Mouse (Mus musculus) E14TG2a.4 (cell line): ENCODE results near the gene Ust.

ENCODE experiments used
- H3K27me3 ChIP-seq: 2 replicates; pipeline ENCODE4 v1.6.1; 2014; ENCODE audit warnings: low read length, control low read depth; ENCODE audit not compliant: insufficient read depth
- H3K36me3 ChIP-seq: 2 replicates; pipeline ENCODE4 v1.6.1; 2014; ENCODE audit warnings: low read length, control low read depth; ENCODE audit not compliant: insufficient read depth
- H3K4me1 ChIP-seq: replicated peaks from 2 replicates; pipeline ENCODE4 v1.6.1; 2014; ENCODE audit warnings: low read depth, low read length, control low read depth
- H3K4me3 ChIP-seq: replicated peaks from 2 replicates; pipeline ENCODE4 v1.5.1; 2014; ENCODE audit warnings: mild to moderate bottlenecking, low read length
- H3K9me3 ChIP-seq: 2 replicates; pipeline ENCODE4 v1.6.1; 2014; ENCODE audit warnings: low read length, control low read depth
- CTCF ChIP-seq: conservative IDR thresholded peaks from 2 replicates; pipeline ENCODE4 v1.5.1; 2014; ENCODE audit warnings: low read length
- NANOG ChIP-seq: IDR thresholded peaks from 2 replicates; pipeline ENCODE4 v1.6.1; 2014; ENCODE audit warnings: borderline replicate concordance, low read length, mixed read lengths
- POU5F1 ChIP-seq: IDR thresholded peaks from 2 replicates; pipeline ENCODE4 v1.6.1; 2014; ENCODE audit warnings: low read length, borderline replicate concordance

The Ust gene

DNA sequence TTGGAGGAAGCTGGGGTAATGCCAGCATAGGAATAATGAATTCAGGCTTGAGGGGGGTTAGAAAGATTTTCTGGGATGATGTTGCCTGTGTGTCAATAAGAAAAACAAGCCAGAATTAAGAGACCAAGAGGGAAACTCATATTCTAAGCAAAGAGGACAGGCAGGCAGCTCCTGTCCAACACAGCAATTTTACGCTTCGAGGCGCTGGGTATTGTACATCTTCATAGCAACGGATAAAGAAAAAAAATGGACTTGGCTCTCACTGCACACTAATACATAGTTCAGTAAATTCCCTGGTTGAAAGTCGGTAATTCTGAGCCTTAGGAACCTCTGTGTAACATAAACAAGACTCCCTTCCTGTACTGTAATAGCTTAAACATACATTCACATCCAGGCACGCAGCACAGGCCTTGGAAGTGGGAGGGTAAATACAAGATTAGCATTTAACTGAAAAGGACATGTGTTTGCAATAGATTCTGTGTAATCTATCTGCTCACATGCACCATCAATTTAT is 99.1 kb downstream of the Ust start:
- H3K4me1 ChIP-seq = no peaks in the 10 kb centered on the region
- TF ChIP-seq NANOG (no peak), POU5F1 (no peak), CTCF (no peak)
- H3K36me3 ChIP-seq = no peaks in the 10 kb centered on the region
- H3K4me3 ChIP-seq = no peak overlapping the region
- no peaks in the 10 kb centered on the region for H3K9me3 ChIP-seq
- H3K27me3 ChIP-seq = no peaks in the 10 kb centered on the region

DNA sequence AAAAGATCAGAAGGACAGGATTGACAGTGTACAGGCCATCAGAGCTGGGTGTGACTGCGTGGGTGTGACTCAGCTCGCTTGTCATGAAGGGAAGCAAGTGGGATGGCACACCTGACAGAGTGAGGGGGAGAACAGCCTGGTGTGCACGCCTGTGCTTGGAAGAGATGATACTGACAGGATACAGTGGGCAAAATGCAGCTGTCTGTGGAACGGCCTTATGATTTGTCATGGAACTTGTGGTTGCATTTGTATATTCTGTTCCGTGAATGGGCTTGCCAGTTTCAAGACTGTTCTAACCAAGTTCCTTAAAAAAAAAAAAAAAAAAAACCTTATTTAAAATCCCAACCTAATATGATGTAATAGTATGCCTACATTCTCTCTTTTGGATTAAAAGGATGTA is 103.2 kb downstream of the Ust start:
- Histone ChIP-seq H3K4me3 (no peak overlapping the region), H3K27me3 (no peaks in the 10 kb centered on the region), H3K9me3 (no peaks in the 10 kb centered on the region), H3K36me3 (no peaks in the 10 kb centered on the region), H3K4me1 (no peaks in the 10 kb centered on the region)
- TF ChIP-seq NANOG (no peak), CTCF (no peak), POU5F1 (no peak)

DNA sequence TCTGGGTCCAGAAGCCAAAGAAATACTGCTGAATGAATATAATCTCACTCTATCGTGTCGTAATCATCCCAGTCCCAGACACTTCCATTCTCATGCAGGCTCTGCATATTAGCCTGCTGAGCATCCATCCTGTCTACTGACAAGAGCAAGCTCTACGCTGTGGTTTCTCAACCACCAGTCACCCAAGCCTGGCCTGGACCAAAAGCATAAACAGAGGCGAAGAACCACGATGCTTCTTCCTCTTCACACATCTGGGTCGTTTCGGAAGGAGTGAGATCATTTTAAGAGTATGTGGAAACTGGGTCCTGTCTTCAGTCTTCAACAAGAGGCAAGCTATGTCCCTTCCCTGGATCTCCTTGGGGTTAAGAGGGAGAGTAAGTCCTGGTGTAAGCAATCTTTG is 103.6 kb downstream of the Ust start:
- no peaks in the 10 kb centered on the region for H3K36me3 ChIP-seq
- no peaks in the 10 kb centered on the region for H3K27me3 ChIP-seq
- no peak overlapping the region for H3K4me3 ChIP-seq
- H3K4me1 ChIP-seq = no peaks in the 10 kb centered on the region
- TF ChIP-seq POU5F1 (no peak), CTCF (no peak), NANOG (no peak)
- H3K9me3 ChIP-seq = no peaks in the 10 kb centered on the region

DNA sequence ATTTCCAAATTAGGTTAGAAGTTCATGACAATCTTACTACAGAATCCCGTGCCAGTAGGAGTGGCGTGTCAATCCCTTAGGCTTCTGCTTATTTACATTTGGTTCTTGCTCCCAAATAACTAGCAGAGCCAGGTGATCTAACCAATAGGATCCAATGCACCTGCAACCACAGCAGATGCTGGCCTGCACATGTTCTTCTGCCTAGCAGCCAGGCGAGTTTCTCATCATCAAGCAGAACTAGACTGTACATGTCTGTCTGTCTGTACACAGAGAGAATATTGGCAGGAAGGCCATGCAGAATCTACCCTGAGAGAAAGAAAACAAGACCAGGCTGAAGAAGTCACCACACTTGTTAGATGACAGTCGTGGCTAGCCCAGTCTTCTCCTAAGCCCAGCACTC is 113.5 kb downstream of the Ust start:
- no peak for TF ChIP-seq NANOG
- TF ChIP-seq POU5F1 = no peak
- TF ChIP-seq CTCF = no peak
- Histone ChIP-seq H3K27me3 (no peaks in the 10 kb centered on the region), H3K36me3 (no peaks in the 10 kb centered on the region), H3K4me1 (no peaks in the 10 kb centered on the region), H3K4me3 (no peak overlapping the region), H3K9me3 (peaks cover 7% of the 10 kb centered on the region)

DNA sequence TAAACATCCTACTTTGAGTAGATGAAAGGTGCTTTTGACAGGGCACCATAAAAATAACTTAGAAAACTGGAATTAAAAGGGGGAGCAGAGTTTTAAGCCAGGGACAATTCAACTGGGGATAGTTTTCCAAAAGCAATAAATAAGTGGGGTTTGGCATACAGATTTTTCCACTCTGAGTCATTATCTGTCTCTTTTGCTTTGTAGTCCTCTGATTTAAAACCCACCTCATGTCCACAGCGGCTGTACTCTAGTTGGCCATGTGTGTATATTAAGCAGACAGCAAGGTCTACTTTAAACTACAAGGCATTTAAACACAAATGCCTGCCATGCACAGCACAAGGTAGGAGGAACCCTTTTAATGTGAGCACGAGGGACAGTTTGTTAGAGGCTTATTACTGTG is 126.4 kb downstream of the Ust start:
- Histone ChIP-seq H3K9me3 (peaks cover 20% of the 10 kb centered on the region), H3K4me3 (no peak overlapping the region), H3K36me3 (no peaks in the 10 kb centered on the region), H3K27me3 (no peaks in the 10 kb centered on the region), H3K4me1 (no peaks in the 10 kb centered on the region)
- TF ChIP-seq NANOG = no peak
- no peak for TF ChIP-seq CTCF
- no peak for TF ChIP-seq POU5F1

DNA sequence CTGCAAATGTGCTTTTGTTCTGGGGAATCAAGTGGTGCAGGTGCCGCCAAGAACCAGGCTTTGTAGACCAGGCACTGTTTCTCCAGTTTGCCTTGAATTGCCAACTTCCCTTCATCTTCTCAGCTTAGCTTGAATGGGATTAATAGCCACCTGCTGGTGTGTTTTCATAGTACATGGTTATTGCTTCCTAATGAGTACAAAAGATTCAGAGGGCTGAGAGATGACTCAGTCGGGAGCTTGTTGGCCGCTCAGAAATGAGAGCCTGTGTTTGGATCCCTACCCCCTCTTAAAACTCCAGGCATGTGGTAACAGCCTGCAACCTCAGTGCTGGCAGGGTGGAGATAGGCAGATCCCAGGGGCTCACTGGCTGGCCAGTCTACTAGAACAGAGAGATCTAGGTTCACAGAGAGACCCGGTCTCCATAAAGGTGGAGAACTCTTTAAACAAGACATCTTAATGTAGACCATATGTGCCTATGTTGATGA is 127.3 kb downstream of the Ust start:
- Histone ChIP-seq H3K9me3 (peaks cover 10% of the 10 kb centered on the region), H3K4me3 (no peak overlapping the region), H3K4me1 (no peaks in the 10 kb centered on the region), H3K36me3 (no peaks in the 10 kb centered on the region), H3K27me3 (no peaks in the 10 kb centered on the region)
- TF ChIP-seq CTCF = no peak
- no peak for TF ChIP-seq POU5F1
- no peak for TF ChIP-seq NANOG

DNA sequence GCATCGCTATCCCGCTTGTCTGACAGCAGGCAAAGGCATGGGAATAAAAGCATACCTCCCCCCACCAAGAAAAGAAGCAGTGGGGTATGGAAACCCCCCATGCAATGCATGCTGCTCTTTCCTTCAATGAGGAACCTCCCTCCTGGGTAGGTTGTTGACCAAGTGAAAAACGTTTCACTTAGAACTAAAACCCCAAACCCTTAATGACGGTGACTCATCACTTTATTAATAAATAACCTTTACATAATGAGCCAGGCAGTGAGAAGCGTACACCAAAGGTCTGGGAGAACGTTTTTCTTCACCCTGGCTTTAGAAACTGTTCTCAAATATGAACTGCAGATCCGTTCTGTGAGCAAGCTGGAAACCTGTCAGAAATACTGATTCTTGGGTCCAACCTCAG is 130.4 kb downstream of the Ust start:
- H3K36me3 ChIP-seq = no peaks in the 10 kb centered on the region
- H3K9me3 ChIP-seq = no peaks in the 10 kb centered on the region
- no peaks in the 10 kb centered on the region for H3K27me3 ChIP-seq
- no peak overlapping the region for H3K4me3 ChIP-seq
- no peak for TF ChIP-seq CTCF
- no peak for TF ChIP-seq NANOG
- no peak for TF ChIP-seq POU5F1
- no peaks in the 10 kb centered on the region for H3K4me1 ChIP-seq

DNA sequence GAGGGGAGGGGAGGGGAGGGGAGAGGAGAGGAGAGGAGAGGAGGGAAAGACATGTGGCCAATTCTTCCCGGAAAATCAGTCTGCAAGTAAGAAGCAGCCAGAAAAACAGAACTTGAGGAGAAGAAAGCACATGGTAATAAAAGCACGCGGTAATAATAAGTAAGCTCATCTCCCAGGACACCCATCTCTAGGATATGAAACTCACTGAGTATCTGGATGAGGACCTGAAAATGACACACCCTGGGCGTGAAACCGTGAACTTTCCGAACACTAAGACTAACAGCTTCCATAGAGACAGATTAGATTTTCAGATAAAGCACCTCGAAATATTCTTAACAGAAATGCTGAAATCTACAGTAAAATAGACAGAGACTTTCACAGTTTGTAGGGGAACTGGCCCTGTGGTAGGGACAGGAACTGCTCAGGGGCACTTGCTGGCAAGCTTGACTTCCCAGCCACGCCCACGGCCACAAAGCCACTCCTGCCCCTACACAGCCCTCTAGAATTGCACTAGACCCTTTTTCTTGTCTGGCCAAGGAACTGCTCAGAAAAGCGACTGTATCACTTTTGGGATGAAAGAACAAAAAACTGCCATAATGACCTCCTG is 148.6 kb downstream of the Ust start:
- H3K9me3 ChIP-seq = no peaks in the 10 kb centered on the region
- H3K36me3 ChIP-seq = no peaks in the 10 kb centered on the region
- H3K4me1 ChIP-seq = peaks cover 22% of the 10 kb centered on the region
- TF ChIP-seq NANOG = no peak
- no peak for TF ChIP-seq CTCF
- no peak for TF ChIP-seq POU5F1
- H3K27me3 ChIP-seq = no peaks in the 10 kb centered on the region
- H3K4me3 ChIP-seq = no peak overlapping the region

DNA sequence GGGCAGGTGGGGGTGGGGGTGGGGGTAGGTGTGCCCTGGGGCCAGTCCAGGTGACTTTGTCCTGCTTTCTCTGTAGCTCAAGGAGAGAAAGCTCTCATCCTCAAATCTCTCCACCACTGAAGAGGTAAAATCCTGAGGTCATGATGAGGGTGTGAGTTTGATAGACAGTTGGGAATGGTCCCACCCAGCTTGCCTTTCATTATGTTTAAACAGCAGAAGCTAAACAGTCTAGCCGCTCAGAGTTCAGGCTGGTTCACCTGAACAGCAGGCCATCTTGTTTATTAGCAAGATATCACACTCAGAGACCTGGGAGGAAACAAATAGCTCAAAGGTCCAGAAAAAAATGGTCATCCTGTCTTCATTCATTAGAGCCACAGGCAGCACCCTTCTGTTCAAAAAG is 152.8 kb downstream of the Ust start:
- Histone ChIP-seq H3K4me3 (no peak overlapping the region), H3K36me3 (no peaks in the 10 kb centered on the region), H3K27me3 (no peaks in the 10 kb centered on the region), H3K4me1 (peaks cover 47% of the 10 kb centered on the region), H3K9me3 (no peaks in the 10 kb centered on the region)
- TF ChIP-seq NANOG = no peak
